Mouse (Mus musculus): ENCODE data around the gene Vmn2r66. TPM values are rescaled to one million over a fixed set of nuclear protein-coding genes. Genes with fewer than 3 reads are reported as not detected.

The Vmn2r66 gene
- not detected in 2 replicates for polyA plus RNA-seq (2012)

DNA sequence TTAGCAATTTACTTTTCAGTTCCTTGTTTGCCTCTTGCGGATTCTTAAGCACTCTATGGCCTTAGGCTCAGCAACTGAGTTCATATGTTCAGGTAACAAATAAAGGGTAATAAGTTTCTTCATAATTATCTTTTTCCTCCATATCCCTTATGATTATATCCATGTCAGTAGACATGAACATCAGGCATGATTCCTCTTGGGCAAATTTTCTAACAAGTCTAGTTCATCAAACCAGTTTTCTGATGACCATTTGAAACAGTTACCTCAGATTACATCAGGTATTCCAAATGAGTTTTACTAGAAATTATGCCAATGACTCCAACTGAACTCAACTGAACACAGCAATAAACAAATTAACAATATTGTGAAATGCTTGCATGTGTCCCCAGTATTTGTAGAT, at the start of gene Vmn2r66:
Gene Vmn2r66 (minus strand): TSS at position 101 of the 400 bp plus-strand sequence.

DNA sequence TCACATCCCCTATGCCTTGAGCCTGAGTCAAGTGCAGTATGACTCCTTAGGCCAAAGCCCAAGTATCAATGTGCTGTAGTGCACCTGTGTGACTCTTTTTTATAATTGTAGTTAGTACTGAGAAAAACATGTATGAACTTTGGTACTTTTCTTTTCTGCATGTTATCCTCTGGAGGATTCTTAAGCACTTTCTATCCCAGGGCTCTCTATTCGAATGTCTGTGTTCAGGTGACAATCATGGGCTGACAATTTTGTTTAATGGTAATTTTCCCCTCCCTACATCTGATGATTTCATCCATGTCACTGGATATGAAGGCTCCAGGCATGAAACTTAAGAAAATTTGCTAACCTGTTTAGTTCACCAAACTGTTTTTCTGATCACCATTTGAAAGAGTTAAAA, 48.1 kb downstream of the Vmn2r66 start, which contains the start of gene Vmn2r65:
Gene Vmn2r65 (minus strand): TSS at position 101 of the 400 bp plus-strand sequence.

Other genes starting within 250 kb of the Vmn2r66 start
- gene Olfr291, start 158.7 kb downstream of the Vmn2r66 start, polyA plus RNA-seq (2012) = not detected in 2 replicates
- 0.01 TPM in 2 replicates for gene Vmn2r65, start 48.2 kb downstream of the Vmn2r66 start, polyA plus RNA-seq (2012)
- not detected in 2 replicates for gene Vmn2r67, start 143.7 kb upstream of the Vmn2r66 start, polyA plus RNA-seq (2012)
- gene Vmn2r68, start 225.5 kb upstream of the Vmn2r66 start, polyA plus RNA-seq (2012) = not detected in 2 replicates